Mouse (Mus musculus) inflammation-experienced regulatory T-cells (primary cell): ENCODE data around the gene Znrf2. TPM values are rescaled to one million over a fixed set of nuclear protein-coding genes. Genes with fewer than 3 reads are reported as not detected.

Experiments used
- polyA plus RNA-seq, 2 experiments: library from polyadenylated mRNA; unstranded; fragments of 100-300 nt; shearing (Covaris generic); gene quantifications; one replicate each; pipeline ENCODE4 v1.2.1; 2017

The Znrf2 gene
- polyA plus RNA-seq: 100 to 1,000 TPM; 147 to 165 TPM

GRCm38 (mm10) chr6:54816388-54817065 is at the start of gene Znrf2:
Znrf2 (plus strand) TSS chr6:54816916.

Other genes with a start within 250 kb of the Znrf2 start
- gene Plekha8, start 221.8 kb upstream of the Znrf2 start, polyA plus RNA-seq: 1 to 10 TPM; 5.0 to 5.3 TPM
- gene Fkbp14, start 219.6 kb upstream of the Znrf2 start, polyA plus RNA-seq: 1 to 10 TPM in 1 of 2 experiments, under 1 TPM in 1; 0.83 to 1.5 TPM
- 10 to 100 TPM; 17.5 to 19.1 TPM for gene Mturn, start 135.3 kb upstream of the Znrf2 start, polyA plus RNA-seq
- 10 to 100 TPM; 42.5 to 43.4 TPM for gene Nod1, start 155.7 kb downstream of the Znrf2 start, polyA plus RNA-seq
- gene Ggct, start 176.0 kb downstream of the Znrf2 start, polyA plus RNA-seq: 10 to 100 TPM; 35.4 to 46.4 TPM
- 100 to 1,000 TPM in 1 of 2 experiments, 10 to 100 TPM in 1; 82.0 to 120 TPM for gene Gars, start 221.1 kb downstream of the Znrf2 start, polyA plus RNA-seq